Mouse (Mus musculus): ENCODE data around the gene Gm28710. TPM values are rescaled to one million over a fixed set of nuclear protein-coding genes. Genes with fewer than 3 reads are reported as not detected.
A peak's percentile ranks its signal among the peaks of the same experiment; 100 is the strongest.

Gm28710 gene
- not detected for total RNA-seq (2021)

- intact Hi-C loops (cut with DNase I), result no loop called here
- no peak for DNase-seq (ENCODE audit: low spot score in 2 of 2)
Measured at GRCm38 (mm10) chr5:16791243-16791860, at the start of gene Gm28710. Gene Gm28710, plus strand, starts transcription at chr5:16791810.

- intact Hi-C loops (cut with DNase I), result no loop called here
- no peak for DNase-seq (ENCODE audit: low spot score in 2 of 2)
Measured at GRCm38 (mm10) chr5:16777176-16777575, 14.4 kb upstream of the Gm28710 start.

DNA sequence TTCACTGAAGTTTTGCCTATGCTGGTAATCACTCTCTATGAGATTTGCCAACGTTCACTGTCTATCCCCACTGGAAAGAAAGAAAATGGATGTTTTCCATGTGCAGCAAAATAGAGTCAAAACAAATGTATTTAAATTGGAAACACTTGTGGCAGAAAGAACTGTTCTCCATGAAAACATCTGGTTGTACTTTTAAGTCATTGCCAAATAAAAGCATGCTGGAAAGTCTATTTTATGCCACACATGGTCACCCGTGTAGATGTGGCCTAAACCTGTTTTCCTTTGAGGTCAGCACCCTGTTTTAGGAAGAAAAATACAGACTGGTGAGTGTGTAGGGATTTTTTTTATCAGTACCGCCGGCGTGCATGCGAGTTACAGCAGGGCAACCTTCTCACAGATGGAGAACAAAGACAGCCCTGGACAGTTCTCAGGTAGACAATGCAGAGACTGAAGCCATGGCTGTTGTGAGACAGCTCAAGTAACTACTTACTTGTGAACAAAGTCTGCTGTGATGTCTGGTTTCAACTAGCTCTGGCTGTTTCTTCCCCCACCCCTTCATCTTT, 12.9 kb upstream of the Gm28710 start:
- intact Hi-C loops (cut with DNase I), result no loop called here
- DNase-seq (ENCODE audit: low spot score in 2 of 2), result no peak

DNA sequence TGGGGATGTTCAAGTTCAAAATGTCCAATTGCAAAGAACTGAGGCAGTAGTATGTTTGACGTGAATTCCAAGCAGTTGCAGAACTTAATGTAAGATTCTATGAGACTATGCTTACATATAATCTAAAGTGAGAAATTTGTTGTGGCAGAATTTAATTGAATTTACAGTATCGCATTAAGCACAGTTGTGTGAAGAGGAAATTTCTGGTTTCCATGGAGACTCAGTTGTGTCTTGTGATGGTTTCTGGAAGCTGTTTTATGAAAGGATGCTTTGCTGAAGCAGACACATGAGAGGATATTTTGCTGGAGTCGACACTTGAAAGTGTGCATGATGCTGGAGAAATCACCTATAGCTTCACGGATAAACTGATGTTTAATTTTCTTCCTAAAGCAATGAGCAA, 6.0 kb upstream of the Gm28710 start:
- no peak for DNase-seq (ENCODE audit: low spot score in 2 of 2)
- intact Hi-C loops (cut with DNase I), result no loop called here

DNA sequence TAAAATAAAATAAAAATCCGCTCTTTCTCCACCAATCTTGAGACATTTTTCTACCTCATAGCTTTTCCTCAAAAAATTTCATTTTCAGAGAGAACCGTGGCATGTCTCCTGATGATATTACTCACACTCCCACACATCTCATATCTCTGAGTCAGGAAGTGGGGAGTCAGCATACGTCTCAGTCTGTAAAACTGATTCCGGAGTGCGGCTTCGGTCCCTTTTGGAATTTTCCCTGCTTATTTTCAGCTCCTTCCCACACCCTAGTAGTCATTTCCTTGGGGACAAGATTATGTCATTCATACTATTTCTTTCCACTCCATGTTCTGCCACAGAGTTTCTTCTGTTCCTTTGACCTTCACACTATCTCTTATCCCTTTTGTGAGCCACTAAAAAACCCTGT, 3.4 kb downstream of the Gm28710 start:
- DNase-seq (ENCODE audit: low spot score in 2 of 2), result peak; percentile 8
- intact Hi-C loops (cut with DNase I), result no loop called here

DNA sequence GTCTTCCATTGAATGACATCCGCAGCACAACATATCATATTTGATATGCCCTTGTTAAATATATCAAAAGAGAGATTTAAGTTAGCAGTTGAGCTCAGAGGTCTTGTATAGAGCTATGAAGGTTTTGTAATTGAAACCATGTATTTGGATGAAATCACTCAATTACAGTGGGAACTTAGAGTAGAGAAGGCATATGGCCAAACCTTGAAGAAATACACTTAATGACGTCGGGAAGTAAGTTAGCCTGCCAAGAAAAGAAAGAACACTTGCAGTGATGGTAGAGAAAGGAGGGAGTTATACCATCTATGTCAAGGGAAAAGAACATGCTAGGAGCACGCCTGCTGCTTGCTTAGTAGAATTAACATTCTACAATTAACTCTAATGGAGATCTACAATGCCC, 11.1 kb downstream of the Gm28710 start:
- intact Hi-C loops (cut with DNase I), result no loop called here
- DNase-seq (ENCODE audit: low spot score in 2 of 2), result no peak

GRCm38 (mm10) chr5:16838991-16839390, 47.4 kb downstream of the Gm28710 start:
- intact Hi-C loops (cut with DNase I), result no loop called here
- DNase-seq (ENCODE audit: low spot score in 2 of 2), result no peak

DNA sequence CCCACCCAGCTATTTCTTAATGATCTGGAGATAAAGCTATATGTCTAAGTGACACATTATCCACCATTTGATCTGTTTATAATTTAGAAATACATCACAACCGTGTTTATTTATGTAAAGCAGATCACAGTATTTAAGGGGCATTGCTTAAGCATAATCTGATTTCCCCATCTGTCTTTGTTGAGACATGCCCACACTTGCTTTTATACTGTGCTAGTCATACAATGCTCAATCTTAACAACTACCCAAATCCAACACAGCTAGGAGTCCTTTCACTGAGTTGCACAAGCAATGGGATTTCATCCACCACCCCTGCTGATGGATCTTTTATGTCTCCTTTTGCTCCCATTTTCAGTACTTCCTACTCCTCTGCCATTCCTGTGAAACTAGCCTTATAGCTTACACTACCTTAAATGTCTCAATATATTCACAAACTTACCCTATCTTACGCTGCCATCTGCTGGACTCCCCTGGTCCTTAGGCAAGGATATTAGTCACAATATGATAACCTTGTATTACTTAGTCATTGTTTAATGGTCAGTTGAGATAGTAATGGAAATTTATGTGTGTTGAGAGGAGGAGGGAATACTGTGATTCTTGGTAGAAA, 77.8 kb downstream of the Gm28710 start:
- DNase-seq (ENCODE audit: low spot score in 2 of 2), result peak; percentile 15 to 27
- intact Hi-C loops (cut with DNase I), result loop anchor here (5.0 kb wide), 1 partner anchor 562 kb away; no protein-coding TSS in a partner anchor

DNA sequence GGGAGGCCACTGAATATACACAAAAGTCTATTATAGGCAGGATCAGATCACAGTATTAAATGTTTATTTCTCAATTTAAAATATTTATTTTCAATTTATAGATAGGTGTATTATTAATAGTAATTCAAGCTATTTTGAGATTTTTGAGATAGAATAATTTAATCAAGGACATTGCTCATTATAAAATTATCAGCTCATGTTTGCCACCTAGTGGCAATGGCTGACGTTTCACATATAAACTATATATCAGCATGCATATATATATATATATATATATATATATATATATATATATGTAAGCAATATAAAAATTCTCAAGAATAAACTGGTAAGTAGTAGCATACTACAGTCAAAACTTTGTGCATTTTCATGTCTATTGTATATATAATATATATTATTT, 102.6 kb downstream of the Gm28710 start:
- DNase-seq (ENCODE audit: low spot score in 2 of 2), result no peak
- intact Hi-C loops (cut with DNase I), result no loop called here

DNA sequence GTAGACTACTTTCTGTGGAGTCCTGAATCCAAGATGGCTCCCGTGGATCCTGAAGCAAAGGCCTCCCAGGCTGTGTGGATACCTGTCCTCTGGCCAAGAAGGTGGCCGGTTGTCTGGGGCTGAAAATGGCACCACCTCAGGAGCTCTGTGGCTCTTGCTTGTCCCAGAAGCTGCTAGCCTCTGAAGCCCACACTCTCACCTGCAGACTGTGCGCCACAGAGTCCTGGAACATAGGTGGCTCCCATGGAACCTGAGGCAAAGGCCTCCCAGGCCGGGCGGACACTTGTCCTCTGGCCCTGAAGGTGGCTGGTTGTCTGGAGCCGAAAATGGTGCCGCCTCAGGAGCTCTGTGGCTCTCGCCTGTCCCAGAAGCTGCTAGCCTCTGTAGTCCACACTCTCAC, 128.2 kb downstream of the Gm28710 start:
- intact Hi-C loops (cut with DNase I), result no loop called here
- no peak for DNase-seq (ENCODE audit: low spot score in 2 of 2)

DNA sequence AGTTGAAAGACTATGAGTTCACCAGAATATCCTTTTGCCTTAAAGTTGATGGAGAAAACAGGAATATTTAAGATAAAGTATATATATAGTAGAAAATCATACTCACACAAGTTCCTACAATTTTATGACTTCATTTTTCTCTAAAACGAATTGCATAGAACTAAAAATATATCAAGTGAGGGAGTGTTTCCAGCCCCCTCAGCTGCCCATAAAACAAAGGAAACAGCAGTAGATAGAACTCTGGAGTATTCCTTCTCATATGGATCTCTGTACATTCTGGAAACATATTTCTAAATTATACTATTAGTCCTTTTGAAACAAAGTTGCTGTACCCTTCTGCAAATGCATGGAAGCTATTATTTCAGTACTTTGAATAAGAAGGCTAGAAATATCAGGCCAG, 130.9 kb downstream of the Gm28710 start:
- intact Hi-C loops (cut with DNase I), result no loop called here
- no peak for DNase-seq (ENCODE audit: low spot score in 2 of 2)

Other genes with a start within 250 kb of the Gm28710 start
- 1 to 10 TPM; 8.1 TPM for gene Hgf, start 238.3 kb upstream of the Gm28710 start, total RNA-seq (2021)